Mouse (Mus musculus): ENCODE measurements at regions not wholly inside any gene's neighbourhood (a gene's known extent, or its start where the extent isn't known, plus 50 kb on each side); places are given as distances from the start of the nearest gene placed in this dataset.

DNA sequence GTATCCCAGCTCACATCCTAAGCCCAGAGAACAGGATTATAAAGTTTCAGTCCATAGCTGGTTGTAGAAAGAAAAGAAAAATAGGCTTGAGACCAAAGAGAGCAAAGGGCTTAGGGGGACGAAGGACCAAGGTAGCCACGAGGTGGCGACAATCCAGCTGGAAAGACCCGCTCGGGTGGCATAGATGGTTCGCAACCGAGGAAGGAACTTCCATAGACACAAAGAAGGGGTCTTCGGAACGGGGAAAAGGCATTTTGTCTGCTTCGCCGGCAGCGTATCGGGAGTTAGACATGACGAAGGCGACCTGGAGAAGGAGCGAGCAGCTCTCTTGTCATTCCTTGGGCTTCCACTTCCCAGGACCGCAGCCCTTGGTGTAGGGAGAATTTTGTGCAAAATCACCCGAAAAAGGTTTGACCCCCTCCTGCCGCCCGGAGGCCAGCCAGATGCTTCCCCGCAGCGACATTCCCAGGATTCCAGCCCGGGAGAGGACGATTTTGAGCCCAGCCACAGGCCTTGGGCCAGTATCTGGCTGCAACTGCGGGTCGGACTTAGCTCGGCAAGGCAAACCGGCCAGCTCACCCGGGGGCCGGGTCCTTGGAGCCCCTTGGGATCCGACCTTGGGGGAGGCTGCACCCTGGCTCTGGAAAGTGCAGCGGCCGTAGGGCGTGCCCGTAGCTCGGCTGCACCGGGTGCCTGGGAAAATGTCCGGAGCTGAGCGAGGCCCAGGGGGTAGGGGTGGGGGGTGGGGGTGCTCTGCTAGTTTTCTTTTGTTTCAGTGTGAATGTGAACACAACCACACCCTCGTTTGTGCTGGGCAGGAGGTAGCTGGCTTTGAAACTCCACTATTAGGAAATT is 184.5 kb upstream of the Foxn2 start:
- peak; percentile 95 for DNase-seq (ENCODE audit: low read depth, low spot score)

DNA sequence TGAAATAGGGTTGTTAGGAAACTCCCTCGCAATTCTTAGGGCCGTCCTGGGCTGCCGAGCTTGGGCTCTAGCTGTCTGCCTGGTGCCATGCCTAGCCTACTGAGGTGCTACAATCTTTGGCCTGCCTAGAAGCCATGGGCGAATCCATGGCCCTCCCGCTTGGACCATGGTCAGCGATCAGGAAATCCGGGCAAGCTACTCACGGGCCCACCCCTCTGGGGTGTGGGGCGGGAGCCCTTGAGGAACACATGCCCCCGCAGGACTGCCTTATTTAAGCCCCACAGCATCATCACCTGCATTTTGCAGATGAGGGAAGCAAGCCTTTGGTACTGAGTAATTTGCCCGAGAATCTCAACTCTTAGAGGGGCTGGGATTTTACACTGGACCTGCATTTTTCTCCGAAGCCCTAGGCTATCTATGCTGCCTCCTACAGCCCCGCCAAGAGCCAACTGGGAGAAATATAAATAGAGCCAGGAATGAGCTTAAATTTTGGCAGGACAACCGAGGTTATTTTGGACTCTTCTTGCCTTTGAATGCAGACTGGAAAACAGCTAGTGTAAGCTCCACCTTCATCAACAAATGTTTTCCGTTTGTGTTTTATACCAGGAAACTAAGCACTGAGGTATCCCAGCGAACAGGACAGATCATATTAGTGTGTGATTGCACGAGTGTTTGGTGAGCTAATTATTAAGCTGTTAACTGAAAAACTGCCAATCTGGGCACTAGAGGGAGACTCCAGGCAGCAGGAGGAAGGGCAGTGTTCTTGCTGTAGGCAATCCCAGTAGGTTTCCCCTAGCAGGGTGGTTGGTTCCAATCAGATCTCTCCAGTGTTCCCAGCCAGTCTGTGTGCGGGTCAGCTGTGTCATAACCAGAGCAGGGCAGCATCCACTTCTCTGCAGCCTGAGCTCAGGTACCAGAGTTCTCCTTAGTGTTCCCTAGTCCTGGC is 183.6 kb upstream of the Foxn2 start:
- peak; percentile 96 for DNase-seq (ENCODE audit: low read depth, low spot score)

DNA sequence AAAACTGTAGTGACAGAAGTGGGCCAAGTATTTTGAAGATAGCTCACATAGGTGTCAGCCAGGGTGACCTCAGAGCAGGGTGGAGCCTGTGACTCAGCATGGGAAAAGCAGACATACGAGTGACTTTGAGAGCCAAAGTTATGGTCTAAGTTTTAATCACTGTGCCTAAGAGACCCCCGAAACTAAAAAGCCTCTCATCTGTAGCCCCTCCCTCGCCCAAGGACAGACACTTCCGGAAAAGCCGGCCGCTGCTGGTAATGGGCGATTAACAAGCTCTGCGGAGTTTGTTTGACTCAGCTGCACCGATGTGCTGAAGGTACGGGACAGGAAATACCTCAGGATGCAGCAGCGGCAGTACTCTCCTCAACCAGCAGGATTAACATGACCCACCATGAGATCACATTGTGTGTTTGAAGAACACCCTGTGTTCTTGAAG is 182.1 kb upstream of the Foxn2 start:
- DNase-seq (ENCODE audit: low read depth, low spot score) = no peak

DNA sequence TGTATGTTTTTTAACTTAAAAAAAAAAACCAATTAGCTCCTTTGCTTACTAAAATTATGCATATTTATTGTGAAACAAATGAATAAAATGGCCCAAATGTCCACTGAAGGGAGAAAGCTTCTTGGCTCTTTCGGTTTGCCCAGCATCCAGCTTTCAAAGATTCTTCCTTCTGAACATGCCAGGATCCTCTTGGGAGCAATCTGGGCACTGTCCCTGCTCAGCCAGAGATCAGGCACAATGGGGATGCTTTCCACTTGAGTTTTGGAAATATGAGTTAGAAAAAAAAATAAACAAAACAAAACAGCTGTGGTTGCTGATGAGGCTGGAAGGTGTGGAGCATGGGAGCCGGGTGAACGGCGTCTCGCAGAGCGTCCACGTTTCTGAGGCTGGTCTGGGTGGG is 180.3 kb upstream of the Foxn2 start:
- no peak for DNase-seq (ENCODE audit: low read depth, low spot score)

DNA sequence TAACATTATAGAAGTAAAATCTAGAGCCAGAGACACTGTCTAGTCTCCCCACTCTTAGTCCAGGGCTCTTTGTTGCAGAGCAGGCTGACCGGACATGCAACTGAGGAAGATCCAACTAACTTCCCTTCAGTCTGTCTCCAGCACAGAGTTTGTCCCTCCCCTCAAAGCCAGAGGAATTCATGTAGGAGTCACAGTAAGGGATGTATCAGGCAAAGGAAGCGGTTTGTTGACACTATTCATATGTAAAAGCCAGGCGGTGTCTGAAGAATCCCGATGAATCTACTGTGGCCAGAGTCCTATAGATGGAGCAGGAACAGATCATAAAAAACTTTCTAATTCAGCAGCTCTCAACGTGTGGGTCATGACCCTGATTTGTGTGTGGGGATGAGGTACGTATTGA is 179.7 kb upstream of the Foxn2 start:
- no peak for DNase-seq (ENCODE audit: low read depth, low spot score)

DNA sequence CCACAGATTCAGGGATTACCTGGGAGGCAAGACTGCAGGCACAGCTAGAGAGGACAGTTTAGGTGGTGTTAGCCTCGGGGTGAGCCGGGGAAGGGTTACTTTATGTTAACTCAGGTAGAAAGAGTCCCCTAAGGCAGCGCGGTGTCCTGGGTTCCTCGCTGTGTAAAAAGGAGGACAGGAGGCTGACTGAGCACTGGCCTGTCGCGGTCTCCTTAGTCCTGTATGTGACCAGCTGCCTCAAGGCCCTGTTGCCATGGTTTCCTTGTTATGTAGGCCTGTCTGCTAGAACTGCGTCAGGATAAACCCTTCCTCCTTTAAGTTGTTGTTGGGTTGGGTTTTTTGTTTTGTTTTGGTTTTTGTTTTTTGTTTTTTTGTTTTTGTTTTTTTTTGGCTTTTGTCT is 179.0 kb upstream of the Foxn2 start:
- no peak for DNase-seq (ENCODE audit: low read depth, low spot score)

DNA sequence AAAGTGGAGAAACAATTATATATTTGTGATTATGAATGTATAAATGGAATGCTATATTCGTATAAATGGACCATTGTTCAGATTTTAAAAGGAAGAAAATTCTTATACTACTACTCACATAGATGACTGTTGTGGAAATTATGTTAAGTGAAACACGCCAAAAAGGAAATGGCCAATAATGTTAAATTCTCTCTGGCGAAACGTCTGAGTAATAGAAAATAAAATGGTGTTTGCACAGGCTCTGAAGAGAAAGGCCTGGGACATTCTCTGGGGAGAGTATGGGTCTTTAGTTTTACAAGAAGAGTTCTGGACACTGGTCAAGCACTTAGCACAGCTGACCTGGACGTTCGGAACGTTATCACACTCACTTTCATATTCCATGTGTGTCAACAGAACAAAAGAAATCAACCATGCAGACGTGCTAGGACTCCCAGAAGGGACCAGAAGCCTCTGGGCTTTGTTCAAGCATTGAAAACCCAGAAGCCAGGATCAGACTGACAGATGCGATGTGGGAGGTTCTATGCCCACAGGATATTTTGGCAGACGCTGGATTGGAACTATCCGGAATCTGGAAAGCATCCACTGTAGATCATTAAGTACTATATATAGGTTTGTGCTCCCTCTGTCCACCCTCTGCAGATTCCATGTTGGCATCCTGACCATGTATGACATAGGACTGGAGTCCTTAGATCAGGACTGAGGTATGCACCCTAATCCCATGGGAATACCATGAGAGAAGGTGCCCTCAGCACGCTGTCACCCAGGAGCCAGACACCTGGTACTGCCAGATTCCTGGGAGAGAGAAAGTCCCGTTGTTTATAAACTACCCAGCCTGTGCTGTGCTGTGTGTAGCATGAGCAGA is 178.0 kb upstream of the Foxn2 start:
- DNase-seq (ENCODE audit: low read depth, low spot score) = peak; percentile 91

DNA sequence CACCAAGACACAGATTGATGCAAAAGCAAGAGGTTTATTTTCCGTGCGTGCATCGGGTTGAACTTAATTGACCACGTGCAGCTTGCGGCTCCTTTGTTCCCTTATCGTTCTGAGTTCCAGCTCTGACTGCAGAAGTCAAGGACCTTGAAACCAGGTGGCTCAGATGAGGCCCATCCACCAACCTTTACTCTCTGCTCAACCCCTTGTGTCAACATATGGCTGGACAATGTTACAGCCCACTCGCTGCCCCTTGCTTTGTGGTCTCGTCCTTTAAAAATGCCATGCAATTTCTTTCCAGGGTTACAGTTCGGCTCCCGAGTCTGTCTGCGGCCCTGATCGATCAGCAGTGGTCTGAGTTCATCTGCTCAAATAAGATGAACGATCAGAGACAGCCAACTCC is 175.2 kb upstream of the Foxn2 start:
- DNase-seq (ENCODE audit: low read depth, low spot score) = no peak

DNA sequence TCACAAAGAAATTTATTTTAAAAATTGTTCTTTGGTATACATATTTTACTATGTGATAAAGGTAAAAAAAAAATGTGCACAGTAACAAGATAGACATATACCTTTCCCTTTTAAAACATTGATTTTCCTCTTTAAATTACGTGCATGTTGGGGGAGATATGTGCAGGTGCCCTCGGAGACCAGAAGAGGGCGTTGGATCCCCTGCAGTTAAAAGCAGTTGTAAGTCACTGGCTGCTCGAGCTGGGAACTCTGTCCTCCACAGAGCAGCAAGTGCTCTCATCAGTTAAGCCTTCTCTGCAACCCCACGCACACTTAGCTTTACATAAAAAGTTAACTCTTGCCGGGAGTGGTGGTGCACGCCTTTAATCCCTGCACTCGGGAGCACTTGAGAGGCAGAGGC is 172.3 kb upstream of the Foxn2 start:
- no peak for DNase-seq (ENCODE audit: low read depth, low spot score)

DNA sequence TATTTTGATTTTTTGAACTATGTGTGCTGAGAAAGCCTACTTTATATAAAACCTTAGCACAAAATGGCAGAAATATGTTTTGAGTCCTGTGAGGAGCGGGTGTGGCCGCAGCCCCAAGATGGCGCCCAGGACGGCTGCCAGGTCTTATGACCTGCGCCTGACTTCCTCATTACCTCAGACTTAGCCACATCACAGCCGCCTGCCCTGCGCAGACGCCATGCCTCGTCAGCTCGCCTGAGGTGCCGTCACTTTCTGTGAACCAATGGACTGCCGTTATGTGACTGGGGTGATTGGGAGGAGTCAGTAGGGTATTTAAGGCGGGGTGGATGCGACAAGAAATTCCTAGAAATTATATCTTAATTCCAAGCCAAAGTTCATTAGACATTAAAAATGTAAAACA is 171.7 kb upstream of the Foxn2 start:
- DNase-seq (ENCODE audit: low read depth, low spot score) = no peak

DNA sequence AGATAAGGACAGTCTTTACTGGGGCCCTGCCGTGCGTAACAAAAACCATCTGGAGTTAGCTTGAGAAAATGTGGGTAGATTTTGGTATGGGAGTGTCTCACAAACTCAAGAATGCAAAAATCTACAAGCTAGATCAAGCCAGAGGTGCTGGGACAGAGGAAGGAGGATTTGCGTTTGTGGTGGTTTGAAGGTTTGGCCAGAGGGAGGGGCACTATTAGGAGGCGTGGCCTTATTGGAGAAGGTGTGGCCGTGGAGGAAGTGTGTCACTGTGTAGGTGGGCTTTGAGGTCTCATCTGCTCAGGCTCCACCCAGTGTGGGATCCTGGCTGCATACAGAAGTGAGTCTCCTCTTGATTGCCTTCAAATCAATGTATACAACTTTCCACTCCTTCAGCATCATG is 169.6 kb upstream of the Foxn2 start:
- no peak for DNase-seq (ENCODE audit: low read depth, low spot score)

DNA sequence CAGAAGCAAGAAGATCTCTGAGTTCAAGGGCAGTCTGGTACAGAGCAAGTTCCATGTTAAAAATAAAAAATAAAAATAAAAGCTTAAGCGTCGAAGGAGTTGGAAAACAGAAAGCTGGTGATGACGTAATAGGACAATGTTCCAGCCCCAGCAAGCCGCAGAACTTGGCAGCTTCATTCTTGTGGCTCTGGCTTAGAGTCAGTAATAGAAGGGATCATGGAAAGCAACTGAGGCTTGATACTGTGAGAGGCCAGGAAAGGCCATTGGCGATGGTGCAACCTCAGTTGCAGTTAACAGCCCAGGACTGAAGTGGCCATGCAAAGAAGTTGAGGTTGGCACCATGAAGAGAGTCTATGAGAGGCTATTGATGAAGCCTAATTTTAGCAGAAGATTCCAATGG is 168.3 kb upstream of the Foxn2 start:
- DNase-seq (ENCODE audit: low read depth, low spot score) = no peak

DNA sequence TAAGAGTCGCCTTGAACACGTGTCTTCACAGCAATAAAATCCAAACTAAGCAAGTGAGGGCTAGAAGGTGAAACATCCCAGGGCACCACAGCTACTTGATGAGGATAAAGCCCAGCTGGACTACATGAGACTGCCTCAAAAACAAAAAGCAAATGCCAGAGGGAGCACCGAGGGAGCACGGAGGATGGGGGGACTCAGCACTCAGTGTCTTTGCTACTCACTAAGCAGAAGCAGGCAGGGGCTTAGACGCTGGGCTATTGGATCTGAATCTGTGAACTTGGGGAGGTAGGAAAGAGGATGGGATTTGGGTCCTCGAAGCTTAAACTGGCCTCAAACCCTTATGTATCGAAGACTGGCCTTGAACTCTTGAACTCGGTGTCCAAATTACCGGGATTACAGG is 167.0 kb upstream of the Foxn2 start:
- DNase-seq (ENCODE audit: low read depth, low spot score) = no peak

DNA sequence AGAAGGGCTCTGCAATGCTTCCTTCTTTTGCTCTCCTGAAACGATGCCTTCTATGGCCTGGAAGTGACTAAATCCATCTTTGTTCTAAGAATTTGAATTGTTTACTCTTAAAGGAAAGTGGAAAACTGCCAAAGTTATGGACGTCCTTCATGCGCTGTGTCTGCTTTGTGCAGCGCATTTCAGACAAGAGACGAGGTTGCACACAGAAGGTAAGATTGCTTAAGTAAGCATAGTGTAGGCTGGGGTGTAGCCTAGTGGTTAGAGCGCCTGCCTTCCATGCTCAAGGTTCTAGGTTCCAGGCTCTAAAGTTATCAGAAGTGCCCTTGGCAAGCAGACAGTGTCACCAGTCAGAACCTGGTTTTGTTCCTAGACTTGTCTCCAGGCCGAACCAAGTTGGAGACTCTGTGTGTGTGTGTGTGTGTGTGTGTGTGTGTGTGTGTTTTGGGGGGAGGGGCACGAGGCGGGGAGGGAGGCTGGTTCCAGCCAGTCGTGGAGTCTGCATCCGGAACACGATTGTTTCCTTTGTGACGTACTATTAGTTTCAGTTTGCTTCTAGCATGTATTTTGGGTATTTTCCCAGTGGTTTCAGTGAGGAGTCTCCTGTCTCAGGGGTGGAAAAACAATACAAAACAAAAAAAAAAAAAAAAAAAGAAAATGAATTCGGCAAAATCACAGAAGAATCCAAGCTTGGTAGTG is 166.4 kb upstream of the Foxn2 start:
- DNase-seq (ENCODE audit: low read depth, low spot score) = peak; percentile 67

DNA sequence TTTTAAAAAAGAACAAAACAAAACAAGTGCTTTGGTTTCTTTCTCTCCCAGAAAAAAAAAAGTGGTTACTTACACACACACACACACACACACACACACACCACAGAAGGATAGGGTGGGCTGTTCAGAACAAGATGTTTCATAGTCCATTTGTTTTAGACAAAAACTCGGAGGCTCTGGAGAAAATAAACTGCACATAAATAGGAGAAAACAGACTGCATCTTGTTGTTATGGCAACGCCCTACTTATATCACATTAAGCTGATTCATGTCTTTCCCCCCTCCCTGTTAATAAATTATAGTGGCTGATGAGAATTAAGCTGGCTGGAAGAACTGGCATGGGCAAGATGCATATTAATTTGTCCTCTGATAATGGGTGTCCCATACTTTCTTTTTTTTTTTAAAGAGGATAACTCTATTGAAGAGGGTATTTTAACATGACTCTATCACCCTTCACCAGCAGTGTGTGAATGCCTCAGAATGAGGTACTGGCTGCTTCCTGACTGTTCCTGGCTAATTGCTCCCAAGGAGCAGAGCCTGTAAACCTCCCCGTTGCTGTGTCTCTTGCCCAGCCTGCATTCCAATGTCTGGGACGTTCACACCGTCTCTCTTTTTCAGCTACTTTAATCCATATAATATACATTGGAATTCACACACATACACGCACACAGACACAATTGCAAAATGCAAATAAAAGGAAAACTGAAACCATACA is 165.6 kb upstream of the Foxn2 start:
- peak; percentile 87 for DNase-seq (ENCODE audit: low read depth, low spot score)

DNA sequence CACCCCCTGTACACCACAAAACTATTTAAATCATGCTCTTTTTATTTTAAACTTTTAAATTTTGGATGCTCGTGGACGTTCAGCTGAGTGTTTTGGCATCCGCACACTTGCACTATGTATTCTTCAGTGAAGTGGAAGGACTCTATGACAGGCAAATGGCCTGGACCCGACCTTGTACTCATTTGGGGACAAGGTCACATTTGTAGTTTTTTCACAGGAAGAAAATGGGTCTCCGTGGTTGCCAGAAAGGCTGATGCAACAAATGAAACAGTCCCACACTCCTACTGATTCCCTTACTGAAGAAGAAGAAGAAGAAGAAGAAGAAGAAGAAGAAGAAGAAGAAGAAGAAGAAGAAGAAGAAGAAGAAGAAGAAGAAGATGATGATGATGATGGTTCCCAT is 160.9 kb upstream of the Foxn2 start:
- DNase-seq (ENCODE audit: low read depth, low spot score) = no peak

DNA sequence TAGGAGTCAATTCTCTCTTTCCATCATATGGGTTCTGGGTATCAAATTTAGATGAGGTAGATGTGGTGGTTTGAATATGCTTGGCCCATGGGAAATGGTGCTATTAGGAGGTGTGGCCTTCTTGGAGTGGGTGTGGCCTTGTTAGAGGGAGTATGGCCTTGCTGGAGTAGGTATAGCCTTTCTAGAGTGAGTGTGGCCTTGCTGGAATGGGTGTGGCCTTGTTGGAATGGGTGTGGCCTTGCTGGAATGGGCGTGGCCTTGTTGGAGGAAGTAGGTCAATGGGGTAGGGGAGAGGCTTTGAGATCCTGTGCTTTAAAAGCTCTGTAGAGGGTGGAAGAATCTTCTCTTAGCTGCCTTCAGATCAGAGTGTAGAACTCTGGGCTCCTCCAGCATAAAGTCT is 157.8 kb upstream of the Foxn2 start:
- no peak for DNase-seq (ENCODE audit: low read depth, low spot score)

DNA sequence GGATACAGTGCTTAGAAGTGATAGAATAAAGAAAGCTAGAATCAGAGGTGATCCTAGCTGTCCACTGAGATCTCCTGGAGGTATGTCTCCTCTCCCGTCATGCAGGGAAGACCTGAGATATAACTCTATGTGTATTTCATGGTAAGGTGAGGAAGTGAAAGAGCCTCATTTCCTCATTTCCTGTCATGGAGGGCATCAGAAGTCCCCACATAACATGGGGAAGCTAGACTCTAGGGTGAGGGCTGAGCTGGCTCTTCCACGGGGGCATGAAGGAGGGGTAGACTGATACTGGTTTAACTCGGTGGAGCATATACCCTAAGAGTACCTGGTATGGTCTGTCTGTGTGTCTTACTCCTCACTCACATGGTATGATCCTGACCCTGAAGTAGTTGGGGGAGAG is 156.0 kb upstream of the Foxn2 start:
- DNase-seq (ENCODE audit: low read depth, low spot score) = no peak

DNA sequence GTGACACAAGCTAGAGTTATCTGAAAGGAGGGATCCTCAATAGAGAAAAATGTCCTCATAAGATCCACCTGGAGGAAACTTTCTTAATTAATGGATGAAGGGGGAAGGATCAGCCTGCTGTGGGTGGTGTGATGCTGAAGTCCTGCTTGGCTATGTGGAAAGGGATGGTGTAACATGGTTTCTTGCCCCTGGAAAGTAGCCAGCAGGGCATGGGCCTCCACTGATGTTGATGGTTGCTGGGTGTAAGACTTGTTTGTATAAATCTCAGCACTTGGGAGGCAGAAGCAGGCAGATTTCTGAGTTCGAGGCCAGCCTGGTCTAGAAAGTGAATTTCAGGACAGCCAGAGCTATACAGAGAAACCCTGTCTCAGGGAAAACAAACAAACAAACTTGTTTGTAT is 152.7 kb upstream of the Foxn2 start:
- no peak for DNase-seq (ENCODE audit: low read depth, low spot score)

DNA sequence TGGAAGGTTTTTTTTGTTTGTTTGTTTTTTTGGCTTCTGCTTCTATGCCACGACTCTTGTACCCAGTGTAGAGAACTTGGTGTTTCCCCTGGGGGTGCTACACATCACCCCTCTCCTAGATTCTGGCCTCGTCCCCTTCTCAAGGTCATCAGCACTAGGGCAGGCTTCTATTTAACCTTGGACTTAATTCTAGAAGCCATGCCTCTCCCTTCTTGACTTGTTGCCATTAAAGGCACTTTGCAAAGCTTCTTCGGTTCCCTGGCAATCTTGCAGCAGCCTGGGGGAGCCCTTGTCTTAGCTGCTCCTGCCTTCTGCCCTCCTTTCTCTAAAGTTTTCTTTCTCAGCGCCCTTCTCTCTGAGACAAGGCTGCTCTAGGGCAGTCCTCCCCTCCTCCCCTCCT is 143.0 kb upstream of the Foxn2 start:
- DNase-seq (ENCODE audit: low read depth, low spot score) = no peak

DNA sequence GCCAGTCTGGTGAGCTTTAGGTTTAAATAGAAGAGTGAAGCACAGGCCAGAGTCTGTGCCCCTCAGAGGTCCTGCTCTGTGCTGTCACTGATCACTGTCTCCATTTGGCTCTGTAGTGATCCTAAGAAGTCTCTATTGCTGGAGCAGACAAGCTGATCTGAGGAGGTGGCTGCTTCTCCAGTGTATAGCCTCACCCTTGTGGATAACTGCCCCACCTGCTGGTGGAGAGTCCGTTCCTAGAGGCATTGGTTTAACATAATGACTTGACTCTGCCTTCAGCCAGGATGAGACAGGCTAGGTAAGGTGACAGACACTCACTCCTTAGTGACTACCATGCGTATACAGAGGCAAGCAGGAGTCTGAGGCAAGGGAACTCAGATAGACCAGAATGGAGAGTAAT is 136.5 kb upstream of the Foxn2 start:
- peak; percentile 79 for DNase-seq (ENCODE audit: low read depth, low spot score)

Data from brain, adult 2 months (tissue).